Mouse (Mus musculus): ENCODE measurements at regions not wholly inside any gene's neighbourhood (a gene's known extent, or its start where the extent isn't known, plus 50 kb on each side); places are given as distances from the start of the nearest gene placed in this dataset.

- no peak for DNase-seq (ENCODE audit: low spot score)
Measured at GRCm38 (mm10) chr8:103494670-103495069, 606.8 kb upstream of the Cdh5 start.

- no peak for DNase-seq (ENCODE audit: low spot score)
Measured at GRCm38 (mm10) chr8:103501328-103501727, 600.1 kb upstream of the Cdh5 start.

- DNase-seq (ENCODE audit: low spot score): no peak
Measured at GRCm38 (mm10) chr8:103502991-103503767, 598.2 kb upstream of the Cdh5 start.

- DNase-seq (ENCODE audit: low spot score): no peak
Measured at GRCm38 (mm10) chr8:103506334-103506733, 595.1 kb upstream of the Cdh5 start.

- no peak for DNase-seq (ENCODE audit: low spot score)
Measured at GRCm38 (mm10) chr8:103507068-103507467, 594.4 kb upstream of the Cdh5 start.

- DNase-seq (ENCODE audit: low spot score): no peak
Measured at GRCm38 (mm10) chr8:103520141-103520866, 581.1 kb upstream of the Cdh5 start.

GRCm38 (mm10) chr8:103530903-103531302 is 570.5 kb upstream of the Cdh5 start:
- DNase-seq (ENCODE audit: low spot score): no peak

GRCm38 (mm10) chr8:103534971-103535370 is 566.5 kb upstream of the Cdh5 start:
- DNase-seq (ENCODE audit: low spot score): no peak

GRCm38 (mm10) chr8:103536856-103537255 is 564.6 kb upstream of the Cdh5 start:
- DNase-seq (ENCODE audit: low spot score): no peak

GRCm38 (mm10) chr8:103541954-103542353 is 559.5 kb upstream of the Cdh5 start:
- no peak for DNase-seq (ENCODE audit: low spot score)

GRCm38 (mm10) chr8:103551916-103552535 is 549.4 kb upstream of the Cdh5 start:
- no peak for DNase-seq (ENCODE audit: low spot score)

GRCm38 (mm10) chr8:103561606-103562005 is 539.8 kb upstream of the Cdh5 start:
- no peak for DNase-seq (ENCODE audit: low spot score)

GRCm38 (mm10) chr8:103570864-103571425 is 530.5 kb upstream of the Cdh5 start:
- DNase-seq (ENCODE audit: low spot score): no peak

- DNase-seq (ENCODE audit: low spot score): no peak
Measured at GRCm38 (mm10) chr8:103577147-103577546, 524.3 kb upstream of the Cdh5 start.

- DNase-seq (ENCODE audit: low spot score): no peak
Measured at GRCm38 (mm10) chr8:103578006-103578405, 523.4 kb upstream of the Cdh5 start.

- DNase-seq (ENCODE audit: low spot score): no peak
Measured at GRCm38 (mm10) chr8:103608291-103608690, 493.1 kb upstream of the Cdh5 start.

GRCm38 (mm10) chr8:103623781-103624434 is 477.5 kb upstream of the Cdh5 start:
- no peak for DNase-seq (ENCODE audit: low spot score)

GRCm38 (mm10) chr8:103625166-103625890 is 476.1 kb upstream of the Cdh5 start:
- no peak for DNase-seq (ENCODE audit: low spot score)

GRCm38 (mm10) chr8:103626446-103626845 is 475.0 kb upstream of the Cdh5 start:
- no peak for DNase-seq (ENCODE audit: low spot score)

GRCm38 (mm10) chr8:103632543-103632942 is 468.9 kb upstream of the Cdh5 start:
- no peak for DNase-seq (ENCODE audit: low spot score)

- DNase-seq (ENCODE audit: low spot score): no peak
Measured at GRCm38 (mm10) chr8:103634951-103635350, 466.5 kb upstream of the Cdh5 start.

Measured in ovary, adult 18-20 months (tissue).